Mouse (Mus musculus): Measurements from ENCODE around the gene Akt1s1. TPM values are rescaled to one million over a fixed set of nuclear protein-coding genes. Genes with fewer than 3 reads are reported as not detected.

Gene Akt1s1
- polyA plus RNA-seq, 1 experiment from 2014 or later = 104 TPM

DNA sequence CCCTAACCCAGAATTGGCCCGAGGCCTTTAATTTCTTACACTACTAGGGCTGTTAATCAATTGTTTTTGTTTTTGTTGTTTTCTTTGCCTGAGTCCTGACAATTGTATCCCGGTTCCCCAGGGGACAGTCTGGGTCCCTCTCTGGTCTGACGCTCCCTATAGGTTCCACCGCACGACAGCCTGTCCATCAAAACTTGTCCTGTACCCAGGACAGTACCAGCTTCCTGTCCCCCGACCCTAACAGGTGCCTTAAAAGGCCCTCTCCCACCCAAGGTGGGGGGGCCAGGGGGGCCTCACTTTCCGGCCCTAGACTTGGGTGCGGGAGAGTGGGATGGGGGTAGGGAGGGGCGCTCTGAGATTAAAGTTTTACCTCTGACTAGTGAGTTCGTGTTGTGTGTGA is 6.2 kb downstream of the Akt1s1 start:
- H3K36me3 ChIP-seq (ENCODE audit: control insufficient read depth, insufficient read depth) = no peaks in the 10 kb centered on the region
- no peaks in the 10 kb centered on the region for H3K27me3 ChIP-seq (ENCODE audit: control insufficient read depth, insufficient read depth, low read length)
- 0 out of 2 replicates have a peak, but pooled peaks have one; percentile 0 for ATAC-seq (replicated peaks; ENCODE audit: extremely low read depth, insufficient read depth, low FRiP score)
- no peaks in the 10 kb centered on the region for H3K9me3 ChIP-seq (replicated peaks; ENCODE audit: control insufficient read depth, low read length)
- H3K4me3 ChIP-seq (ENCODE audit: low read length) = peak overlapping the region; percentile 60
- 39% methylated on average over 10 of the region's 10 CpGs for WGBS
- H3K4me2 ChIP-seq (ENCODE audit: low read depth, low read length) = peak overlapping the region; percentile 94
- H3K27ac ChIP-seq (ENCODE audit: low read length) = peak overlapping the region; percentile 94
- H3K9ac ChIP-seq (ENCODE audit: low read length) = peak overlapping the region; percentile 79
- peaks cover 39% of the 10 kb centered on the region for H3K4me1 ChIP-seq (ENCODE audit: control insufficient read depth, insufficient read depth, low read length)

DNA sequence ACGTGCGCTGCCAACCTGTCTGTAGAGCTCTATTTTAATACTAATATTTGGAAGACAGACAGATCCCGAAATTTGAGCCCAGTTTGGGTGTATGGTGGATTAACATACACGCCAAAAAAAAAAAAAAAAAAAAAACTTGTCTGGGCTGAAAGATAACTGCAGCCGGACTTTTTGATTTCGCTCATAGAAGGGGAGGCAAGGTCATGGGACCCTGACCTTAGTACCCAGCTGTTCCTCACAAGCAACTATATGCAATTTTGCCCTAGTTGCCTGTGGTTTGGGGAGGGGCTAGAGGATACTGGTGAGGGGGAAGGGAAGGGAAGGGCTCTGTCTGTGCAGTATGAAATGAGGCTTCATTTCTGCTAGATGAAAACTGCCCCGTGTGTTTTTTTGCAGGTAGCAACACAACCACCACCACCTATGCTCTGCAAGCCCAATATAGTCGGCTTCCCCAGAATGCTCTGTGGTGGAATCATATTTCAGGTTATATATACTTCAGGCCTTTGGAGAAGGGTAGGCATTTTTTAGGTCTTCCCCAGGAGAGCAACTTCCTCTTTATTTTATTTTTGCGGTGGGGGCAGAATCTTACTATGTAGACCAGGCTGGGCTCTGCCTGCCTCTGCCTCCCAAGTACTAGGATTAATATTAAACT is 7.6 kb downstream of the Akt1s1 start:
- no peak for ATAC-seq (replicated peaks; ENCODE audit: extremely low read depth, insufficient read depth, low FRiP score)
- H3K4me2 ChIP-seq (ENCODE audit: low read depth, low read length) = peak overlapping the region; percentile 75
- H3K4me3 ChIP-seq (ENCODE audit: low read length) = peak overlapping the region; percentile 63
- 54% methylated on average over 9 of the region's 9 CpGs for WGBS
- peak overlapping the region; percentile 82 for H3K27ac ChIP-seq (ENCODE audit: low read length)
- H3K36me3 ChIP-seq (ENCODE audit: control insufficient read depth, insufficient read depth) = no peaks in the 10 kb centered on the region
- H3K9ac ChIP-seq (ENCODE audit: low read length) = peak overlapping the region; percentile 83
- no peaks in the 10 kb centered on the region for H3K9me3 ChIP-seq (replicated peaks; ENCODE audit: control insufficient read depth, low read length)
- no peaks in the 10 kb centered on the region for H3K27me3 ChIP-seq (ENCODE audit: control insufficient read depth, insufficient read depth, low read length)
- H3K4me1 ChIP-seq (ENCODE audit: control insufficient read depth, insufficient read depth, low read length) = peaks cover 30% of the 10 kb centered on the region

DNA sequence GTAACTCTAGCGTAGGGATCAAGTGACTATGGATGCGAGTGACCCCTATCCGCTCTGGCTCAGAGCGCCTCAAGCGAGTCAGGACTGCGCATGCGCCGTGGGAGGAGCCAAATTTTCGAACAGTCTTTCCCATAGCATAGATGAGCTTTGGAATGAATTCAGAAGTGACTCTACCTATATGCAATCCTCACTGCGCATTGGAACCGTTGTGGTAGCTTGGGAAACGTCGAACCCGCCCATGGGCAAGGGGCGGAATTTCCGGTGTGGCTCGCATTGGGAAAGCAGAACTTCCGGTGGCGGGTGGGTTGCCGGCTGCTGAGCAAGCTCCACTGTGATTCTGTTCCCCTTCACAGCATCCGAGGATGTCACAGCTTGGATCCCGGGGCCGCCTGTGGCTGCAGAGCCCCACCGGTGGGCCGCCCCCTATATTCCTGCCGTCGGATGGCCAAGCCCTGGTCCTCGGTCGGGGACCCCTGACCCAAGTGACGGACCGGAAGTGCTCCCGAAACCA is 8.3 kb downstream of the Akt1s1 start, which contains the start of gene Pnkp:
Gene Pnkp, plus strand, starts transcription at position 98 of the 511 bp plus-strand sequence.
- Histone ChIP-seq H3K27ac (ENCODE audit: low read length) (peak within 1 kb of the TSS; percentile 82), H3K36me3 (ENCODE audit: control insufficient read depth, insufficient read depth) (peaks cover 1% of the 10 kb centered on the region), H3K9me3 (replicated peaks; ENCODE audit: control insufficient read depth, low read length) (no peaks in the 10 kb centered on the region), H3K4me1 (ENCODE audit: control insufficient read depth, insufficient read depth, low read length) (peaks cover 26% of the 10 kb centered on the region), H3K4me2 (ENCODE audit: low read depth, low read length) (peak within 1 kb of the TSS; percentile 75), H3K9ac (ENCODE audit: low read length) (peak within 1 kb of the TSS; percentile 83), H3K27me3 (ENCODE audit: control insufficient read depth, insufficient read depth, low read length) (no peaks in the 10 kb centered on the region), H3K4me3 (ENCODE audit: low read length) (peak within 1 kb of the TSS; percentile 63)
- WGBS = under 1% methylated on average over 32 of the region's 32 CpGs
- ATAC-seq (replicated peaks; ENCODE audit: extremely low read depth, insufficient read depth, low FRiP score) = peak; percentile 11; the same call in 1 of the 2 replicates

DNA sequence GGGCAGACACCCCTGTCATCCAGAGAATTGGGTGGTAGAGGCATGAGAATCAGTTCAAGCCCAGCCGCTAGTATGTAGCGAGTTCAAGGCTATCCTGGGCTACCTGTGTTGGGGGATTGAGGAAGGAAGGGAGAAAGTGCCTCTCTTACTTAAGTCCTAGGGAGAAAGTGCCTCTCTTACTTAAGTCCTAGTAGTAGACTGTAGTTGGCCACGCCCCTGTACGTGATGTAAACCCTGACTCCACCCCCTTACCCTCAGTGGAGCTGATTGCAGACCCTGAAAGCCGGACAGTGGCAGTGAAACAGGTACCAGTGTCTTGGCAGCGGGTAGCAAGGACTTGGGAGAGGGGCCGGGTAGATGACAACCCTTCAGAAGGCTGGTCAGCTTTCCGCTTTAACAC is 9.1 kb downstream of the Akt1s1 start:
- Histone ChIP-seq H3K9me3 (replicated peaks; ENCODE audit: control insufficient read depth, low read length) (no peaks in the 10 kb centered on the region), H3K27me3 (ENCODE audit: control insufficient read depth, insufficient read depth, low read length) (no peaks in the 10 kb centered on the region)
- WGBS = 26% methylated on average over 8 of the region's 8 CpGs

DNA sequence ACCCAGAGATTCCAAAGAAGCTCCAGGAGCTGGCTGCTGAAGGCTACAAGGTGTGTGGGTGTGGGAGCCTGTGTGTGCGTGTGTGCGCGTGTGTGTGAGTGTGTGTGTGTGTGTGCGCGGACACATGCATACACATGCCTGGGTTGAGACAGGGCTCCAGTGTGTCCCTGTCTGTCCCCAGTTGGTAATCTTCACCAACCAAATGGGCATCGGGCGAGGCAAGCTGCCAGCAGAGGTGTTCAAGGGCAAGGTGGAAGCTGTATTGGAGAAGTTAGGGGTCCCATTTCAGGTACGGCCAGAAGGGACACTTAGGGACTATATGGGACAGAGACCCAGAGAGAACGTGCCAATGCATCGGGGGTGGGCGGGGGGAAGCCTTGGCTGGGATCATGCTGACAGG is 11.1 kb downstream of the Akt1s1 start:
- 89% methylated on average over 11 of the region's 11 CpGs for whole genome bisulfite sequencing
- H3K4me1 ChIP-seq (ENCODE audit: control insufficient read depth, insufficient read depth, low read length) = peaks cover 27% of the 10 kb centered on the region
- H3K27ac ChIP-seq (ENCODE audit: low read length) = no peak overlapping the region
- no peaks in the 10 kb centered on the region for H3K9me3 ChIP-seq (replicated peaks; ENCODE audit: control insufficient read depth, low read length)
- H3K4me3 ChIP-seq (ENCODE audit: low read length) = no peak overlapping the region
- H3K9ac ChIP-seq (ENCODE audit: low read length) = no peak overlapping the region
- no peaks in the 10 kb centered on the region for H3K27me3 ChIP-seq (ENCODE audit: control insufficient read depth, insufficient read depth, low read length)
- ATAC-seq (replicated peaks; ENCODE audit: extremely low read depth, insufficient read depth, low FRiP score) = no peak
- H3K4me2 ChIP-seq (ENCODE audit: low read depth, low read length) = no peak overlapping the region
- H3K36me3 ChIP-seq (ENCODE audit: control insufficient read depth, insufficient read depth) = peaks cover 26% of the 10 kb centered on the region

More for the DNA sequence above, 9.1 kb downstream of the Akt1s1 start:
- peak overlapping the region; percentile 63 for H3K4me3 ChIP-seq (ENCODE audit: low read length)
- no peak overlapping the region for H3K27ac ChIP-seq (ENCODE audit: low read length)
- H3K9ac ChIP-seq (ENCODE audit: low read length) = peak overlapping the region; percentile 83
- peak overlapping the region; percentile 75 for H3K4me2 ChIP-seq (ENCODE audit: low read depth, low read length)
- peaks cover 24% of the 10 kb centered on the region for H3K4me1 ChIP-seq (ENCODE audit: control insufficient read depth, insufficient read depth, low read length)
- peaks cover 9% of the 10 kb centered on the region for H3K36me3 ChIP-seq (ENCODE audit: control insufficient read depth, insufficient read depth)
- no peak for ATAC-seq (replicated peaks; ENCODE audit: extremely low read depth, insufficient read depth, low FRiP score)

DNA sequence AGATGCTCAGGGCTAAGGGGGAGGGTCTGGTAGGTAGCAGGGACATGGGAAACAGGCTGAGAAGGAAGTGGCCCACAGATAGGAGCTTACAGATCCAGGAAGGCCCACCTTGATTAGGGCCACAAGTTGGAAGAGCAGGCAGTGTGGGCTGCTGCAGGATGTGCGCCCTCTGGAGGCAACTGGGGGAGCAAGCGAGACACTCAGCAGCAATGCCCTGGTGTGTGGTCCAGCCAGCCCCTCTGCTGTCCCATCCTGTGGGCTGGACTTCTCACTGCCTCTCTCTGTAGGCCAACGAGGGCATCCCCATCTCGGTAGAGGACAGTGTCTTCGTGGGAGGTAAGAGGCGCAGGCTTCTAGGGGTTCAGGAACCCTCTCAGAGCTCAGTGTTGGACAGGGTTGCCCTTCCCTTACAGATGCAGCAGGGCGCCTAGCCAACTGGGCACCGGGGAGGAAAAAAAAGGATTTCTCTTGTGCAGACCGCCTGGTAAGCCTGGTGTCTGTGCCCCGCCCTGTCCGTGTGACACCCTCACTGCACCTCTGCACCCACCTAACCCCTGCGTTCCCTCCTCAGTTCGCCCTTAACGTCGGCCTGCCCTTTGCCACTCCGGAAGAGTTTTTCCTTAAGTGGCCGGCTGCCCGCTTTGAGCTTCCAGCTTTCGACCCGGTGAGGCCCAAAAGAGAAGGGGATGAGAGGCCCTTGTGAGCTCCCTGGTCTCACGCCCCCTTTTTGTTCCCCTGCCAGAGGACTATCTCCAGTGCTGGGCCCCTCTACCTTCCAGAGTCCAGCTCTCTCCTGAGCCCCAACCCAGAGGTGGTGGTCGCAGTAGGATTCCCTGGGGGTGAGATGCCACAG is 12.0 kb downstream of the Akt1s1 start:
- H3K9me3 ChIP-seq (replicated peaks; ENCODE audit: control insufficient read depth, low read length) = no peaks in the 10 kb centered on the region
- no peaks in the 10 kb centered on the region for H3K27me3 ChIP-seq (ENCODE audit: control insufficient read depth, insufficient read depth, low read length)
- peaks cover 26% of the 10 kb centered on the region for H3K36me3 ChIP-seq (ENCODE audit: control insufficient read depth, insufficient read depth)
- no peak overlapping the region for H3K4me2 ChIP-seq (ENCODE audit: low read depth, low read length)
- 53% methylated on average over 22 of the region's 22 CpGs for WGBS
- H3K4me3 ChIP-seq (ENCODE audit: low read length) = no peak overlapping the region
- peaks cover 30% of the 10 kb centered on the region for H3K4me1 ChIP-seq (ENCODE audit: control insufficient read depth, insufficient read depth, low read length)
- ATAC-seq (replicated peaks; ENCODE audit: extremely low read depth, insufficient read depth, low FRiP score) = 0 out of 2 replicates have a peak, but pooled peaks have one; percentile 15
- no peak overlapping the region for H3K27ac ChIP-seq (ENCODE audit: low read length)
- H3K9ac ChIP-seq (ENCODE audit: low read length) = no peak overlapping the region

DNA sequence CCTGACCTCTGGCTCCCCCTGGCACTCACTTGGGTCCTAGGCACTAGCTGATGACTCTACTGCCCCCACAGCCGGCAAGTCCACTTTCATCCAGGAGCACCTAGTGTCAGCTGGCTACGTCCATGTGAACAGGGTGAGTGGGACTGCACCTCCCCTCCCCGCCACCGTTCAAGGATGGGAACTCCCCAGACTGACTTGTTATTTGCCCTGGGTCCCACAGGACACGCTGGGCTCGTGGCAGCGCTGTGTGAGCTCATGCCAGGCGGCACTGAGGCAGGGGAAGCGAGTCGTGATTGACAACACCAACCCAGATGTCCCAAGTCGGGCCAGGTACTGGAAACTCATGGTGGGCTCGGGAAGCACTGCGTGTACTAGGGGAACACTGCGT is 12.6 kb downstream of the Akt1s1 start:
- ATAC-seq (replicated peaks; ENCODE audit: extremely low read depth, insufficient read depth, low FRiP score) = no peak
- H3K4me2 ChIP-seq (ENCODE audit: low read depth, low read length) = no peak overlapping the region
- H3K9me3 ChIP-seq (replicated peaks; ENCODE audit: control insufficient read depth, low read length) = no peaks in the 10 kb centered on the region
- H3K27ac ChIP-seq (ENCODE audit: low read length) = no peak overlapping the region
- peaks cover 31% of the 10 kb centered on the region for H3K4me1 ChIP-seq (ENCODE audit: control insufficient read depth, insufficient read depth, low read length)
- H3K4me3 ChIP-seq (ENCODE audit: low read length) = no peak overlapping the region
- 82% methylated on average over 14 of the region's 14 CpGs for WGBS
- peaks cover 26% of the 10 kb centered on the region for H3K36me3 ChIP-seq (ENCODE audit: control insufficient read depth, insufficient read depth)
- H3K27me3 ChIP-seq (ENCODE audit: control insufficient read depth, insufficient read depth, low read length) = no peaks in the 10 kb centered on the region
- H3K9ac ChIP-seq (ENCODE audit: low read length) = no peak overlapping the region

DNA sequence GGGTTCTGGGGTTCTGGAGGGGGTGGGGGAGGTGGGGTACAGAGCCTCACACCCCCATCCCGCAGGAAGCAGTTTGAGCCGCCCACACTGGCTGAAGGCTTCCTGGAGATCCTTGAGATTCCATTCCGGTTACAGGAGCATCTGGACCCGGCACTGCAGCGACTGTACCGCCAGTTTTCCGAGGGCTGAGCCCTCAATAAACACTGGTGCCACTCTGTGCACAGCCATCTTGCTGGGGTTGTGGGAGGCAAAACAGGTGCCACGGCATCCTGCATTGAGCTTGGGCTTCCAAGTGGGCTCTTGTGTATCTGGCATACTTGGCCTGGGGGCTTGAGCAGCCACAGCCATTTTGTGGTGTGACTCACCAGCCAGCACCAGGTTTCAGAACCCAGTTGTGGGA is 13.6 kb downstream of the Akt1s1 start:
- Histone ChIP-seq H3K4me3 (ENCODE audit: low read length) (no peak overlapping the region), H3K9ac (ENCODE audit: low read length) (no peak overlapping the region), H3K27ac (ENCODE audit: low read length) (no peak overlapping the region), H3K36me3 (ENCODE audit: control insufficient read depth, insufficient read depth) (peaks cover 26% of the 10 kb centered on the region), H3K9me3 (replicated peaks; ENCODE audit: control insufficient read depth, low read length) (no peaks in the 10 kb centered on the region), H3K4me2 (ENCODE audit: low read depth, low read length) (no peak overlapping the region), H3K27me3 (ENCODE audit: control insufficient read depth, insufficient read depth, low read length) (no peaks in the 10 kb centered on the region), H3K4me1 (ENCODE audit: control insufficient read depth, insufficient read depth, low read length) (peaks cover 38% of the 10 kb centered on the region)
- no peak for ATAC-seq (replicated peaks; ENCODE audit: extremely low read depth, insufficient read depth, low FRiP score)
- WGBS = 75% methylated on average over 8 of the region's 8 CpGs

DNA sequence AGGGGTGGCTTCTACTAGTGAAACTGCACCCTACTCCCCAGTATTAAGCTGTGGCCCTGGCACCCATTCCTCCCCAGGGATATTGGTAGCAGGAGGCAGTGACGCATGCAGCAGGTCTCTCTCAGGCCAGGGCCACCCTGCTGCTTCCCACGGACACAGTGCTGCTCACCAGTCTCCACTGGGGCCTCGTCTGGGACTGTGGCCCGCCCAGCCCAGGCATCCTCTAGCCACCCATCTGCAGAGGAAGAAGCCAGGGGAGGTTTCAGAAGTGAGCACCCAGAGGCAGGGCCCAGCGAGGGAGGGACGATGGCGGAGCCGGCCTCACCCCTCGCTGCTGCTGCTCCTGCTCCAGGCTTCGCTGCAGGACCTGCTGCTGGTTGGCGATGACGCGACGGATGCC is 14.4 kb downstream of the Akt1s1 start:
- peaks cover 26% of the 10 kb centered on the region for H3K36me3 ChIP-seq (ENCODE audit: control insufficient read depth, insufficient read depth)
- no peaks in the 10 kb centered on the region for H3K27me3 ChIP-seq (ENCODE audit: control insufficient read depth, insufficient read depth, low read length)
- H3K9ac ChIP-seq (ENCODE audit: low read length) = no peak overlapping the region
- H3K4me3 ChIP-seq (ENCODE audit: low read length) = no peak overlapping the region
- no peak overlapping the region for H3K4me2 ChIP-seq (ENCODE audit: low read depth, low read length)
- no peak for ATAC-seq (replicated peaks; ENCODE audit: extremely low read depth, insufficient read depth, low FRiP score)
- H3K4me1 ChIP-seq (ENCODE audit: control insufficient read depth, insufficient read depth, low read length) = peaks cover 42% of the 10 kb centered on the region
- H3K9me3 ChIP-seq (replicated peaks; ENCODE audit: control insufficient read depth, low read length) = no peaks in the 10 kb centered on the region
- WGBS = 82% methylated on average over 14 of the region's 14 CpGs
- no peak overlapping the region for H3K27ac ChIP-seq (ENCODE audit: low read length)

All from heart, embryonic 16.5 days (tissue).